Comparison of ENCODE assay signal across 23 mouse cellular contexts in the genomic region with DNA sequence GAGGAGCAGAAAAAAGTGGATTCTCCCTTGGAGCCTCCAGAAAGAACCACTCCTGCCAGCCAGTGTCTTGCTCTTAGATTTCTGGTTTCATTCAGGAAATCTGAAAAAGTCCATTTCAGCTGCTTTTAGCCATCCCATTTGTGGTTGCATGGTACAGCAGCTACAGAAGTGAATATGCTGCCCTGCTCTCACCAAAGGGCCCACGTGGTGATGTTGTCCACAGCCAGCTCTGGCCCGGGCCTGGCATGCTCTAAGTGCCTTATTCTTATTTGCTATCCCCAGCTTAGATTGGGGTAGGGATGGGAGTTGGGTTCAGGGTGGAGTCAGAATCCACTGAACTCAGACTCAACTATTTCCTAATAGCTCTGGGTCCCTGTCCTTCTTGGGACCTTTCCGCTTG. TPM values are rescaled to one million over a fixed set of nuclear protein-coding genes. Genes with fewer than 3 reads are reported as not detected.
DNase-seq lines count a peak whose midpoint lies in the region; ATAC-seq and TF ChIP-seq lines count a peak whose summit lies in the region.
"Had no signal": no experiment of that assay in that cellular context is flagged by ENCODE, and none has a peak within 500 bp of the region (broad histone marks: within the 10 kb centered on the region; RNA-seq: fewer than 3 reads in every experiment).

No protein-coding gene starts in this region.

- DNase-seq in gastrocnemius, adult 2 months, result peak; percentile 46
- no peak for DNase-seq in gastrocnemius, postnatal 10 days
- DNase-seq in kidney, postnatal 0 days (ENCODE audit: low spot score), result no peak
- no peak for DNase-seq in kidney, postnatal 10 days
- no peak for DNase-seq in neural tube, embryonic 10.5 days (ENCODE audit: extremely low spot score, low spot score)
- DNase-seq: cerebellum, postnatal 10 days; heart, postnatal 14 days; lung, embryonic 14.5 days; right cerebral cortex, postnatal 14 days; thymus, postnatal 14 days had no signal

- no peak overlapping the region for H3K9ac ChIP-seq in kidney, postnatal 0 days (ENCODE audit: low read depth, low read length)
- no peak overlapping the region for H3K9ac ChIP-seq in neural tube, embryonic 15.5 days (replicated peaks)
- H3K9ac ChIP-seq: hindbrain, embryonic 12.5 days; limb, embryonic 15.5 days; lung, embryonic 14.5 days; midbrain, embryonic 12.5 days had no signal

- H3K36me3 ChIP-seq in kidney, postnatal 0 days (ENCODE audit: insufficient read depth, low read length), result 0 out of 2 replicates have a peak, but pooled peaks cover 3% of the 10 kb centered on the region
- peaks cover 4% of the 10 kb centered on the region for H3K36me3 ChIP-seq in neural tube, embryonic 15.5 days

- TF ChIP-seq CTCF in gastrocnemius, adult 2 months (IDR thresholded peaks at IDR 0.05), result no peak
- no peak for TF ChIP-seq CTCF in kidney, postnatal 0 days (IDR thresholded peaks at IDR 0.05; ENCODE audit: low read depth)

- ATAC-seq in kidney, postnatal 0 days (replicated peaks; ENCODE audit: low FRiP score, low read depth), result no peak
- no peak for ATAC-seq in neural tube, embryonic 15.5 days (ENCODE audit: low FRiP score)
- 0 out of 2 replicates have a peak, but pooled peaks have one; percentile 14 for ATAC-seq in granulocyte monocyte progenitor cell, adult 5-6 weeks (replicated peaks; ENCODE audit: poor library complexity, severe bottlenecking)
- no peak for ATAC-seq in megakaryocyte, adult 5-6 weeks (ENCODE audit: poor library complexity, severe bottlenecking)
- ATAC-seq: forebrain, embryonic 16.5 days had no signal

- H3K9me3 ChIP-seq in kidney, postnatal 0 days (replicated peaks; ENCODE audit: low read length), result no peaks in the 10 kb centered on the region
- H3K9me3 ChIP-seq in neural tube, embryonic 15.5 days (replicated peaks), result no peaks in the 10 kb centered on the region
- H3K9me3 ChIP-seq: hindbrain, embryonic 12.5 days; limb, embryonic 15.5 days; midbrain, embryonic 12.5 days had no signal

- no peak overlapping the region for H3K4me3 ChIP-seq in gastrocnemius, adult 2 months
- H3K4me3 ChIP-seq in kidney, postnatal 0 days (replicated peaks; ENCODE audit: low read depth, low read length), result no peak overlapping the region
- no peak overlapping the region for H3K4me3 ChIP-seq in neural tube, embryonic 15.5 days (replicated peaks)
- H3K4me3 ChIP-seq: hindbrain, embryonic 12.5 days; limb, embryonic 15.5 days; midbrain, embryonic 12.5 days had no signal

- no peak overlapping the region for H3K4me2 ChIP-seq in kidney, postnatal 0 days (ENCODE audit: low read length)
- H3K4me2 ChIP-seq in neural tube, embryonic 15.5 days, result no peak overlapping the region
- H3K4me2 ChIP-seq: hindbrain, embryonic 12.5 days; limb, embryonic 15.5 days; lung, embryonic 14.5 days; midbrain, embryonic 12.5 days had no signal

- WGBS in kidney, postnatal 0 days, result 88% methylated on average over 3 of the region's 3 CpGs
- WGBS in neural tube, embryonic 15.5 days, result 88% methylated on average over 3 of the region's 3 CpGs

- H3K27ac ChIP-seq in gastrocnemius, adult 2 months, result peak overlapping the region; percentile 98
- 0 out of 2 replicates have a peak overlapping the region, but pooled peaks have one; percentile 25 for H3K27ac ChIP-seq in kidney, postnatal 0 days
- 0 out of 2 replicates have a peak overlapping the region, but pooled peaks have one; percentile 13 for H3K27ac ChIP-seq in neural tube, embryonic 15.5 days (replicated peaks)
- H3K27ac ChIP-seq: hindbrain, embryonic 12.5 days; limb, embryonic 15.5 days; midbrain, embryonic 12.5 days had no signal

- peaks cover 17% of the 10 kb centered on the region for H3K4me1 ChIP-seq in kidney, postnatal 0 days (replicated peaks; ENCODE audit: insufficient read depth, low read length)
- peaks cover 43% of the 10 kb centered on the region for H3K4me1 ChIP-seq in neural tube, embryonic 15.5 days

- intact Hi-C loops in gastrocnemius, adult 2 months (cut with DNase I), result loop anchor here (5.0 kb wide), 1 partner anchor 38 kb away; no protein-coding TSS in a partner anchor

- no peaks in the 10 kb centered on the region for H3K27me3 ChIP-seq in kidney, postnatal 0 days (ENCODE audit: insufficient read depth, low read length)
- H3K27me3 ChIP-seq in neural tube, embryonic 15.5 days (replicated peaks), result no peaks in the 10 kb centered on the region
- H3K27me3 ChIP-seq: hindbrain, embryonic 12.5 days; limb, embryonic 15.5 days; midbrain, embryonic 12.5 days had no signal

RNA-seq across cellular contexts. Expression of a gene that starts 21.4 kb away (rescaled TPM):
- under 1 TPM in 1 of 2 experiments, not detected in 1; 0.22 TPM for total RNA-seq in gastrocnemius, adult 2 months (2021)
- total RNA-seq in gastrocnemius, postnatal 10 days (2021), result not detected
- polyA plus RNA-seq in kidney, postnatal 0 days (2015; fragmentation: Nextera tagmentation; extraction: Ambion mirVana), result not detected in 2 replicates
- polyA plus RNA-seq in neural tube, embryonic 15.5 days (2015; fragmentation: Nextera tagmentation; extraction: Ambion mirVana), result not detected in 2 replicates
- not detected in 2 replicates for total RNA-seq in granulocyte monocyte progenitor cell, adult 5-6 weeks (2014; fragmentation: Nextera tagmentation)
- not detected in 2 replicates for total RNA-seq in granulocyte monocyte progenitor cell, adult 5-6 weeks (2017)
- not detected in 2 replicates for total RNA-seq in megakaryocyte, adult 5-6 weeks (2015)
- not detected in 2 replicates for total RNA-seq in megakaryocyte, adult 5-6 weeks (2017)
- total RNA-seq: adrenal gland, adult 18-20 months; heart, postnatal 14 days; layer of hippocampus, postnatal 14 days; left cerebral cortex, postnatal 25 days had no signal
- polyA plus RNA-seq: embryonic facial prominence, embryonic 14.5 days; large intestine, adult 2 months; limb, embryonic 15.5 days; midbrain, embryonic 12.5 days; testis, adult 2 months had no signal

RNA-seq across cellular contexts. Expression of a gene that starts 43.5 kb away (rescaled TPM):
- 10 to 100 TPM; 56.6 to 59.6 TPM for total RNA-seq in gastrocnemius, adult 2 months (2021)
- 10 to 100 TPM; 38.3 to 50.8 TPM for total RNA-seq in gastrocnemius, postnatal 10 days (2021)
- polyA plus RNA-seq in kidney, postnatal 0 days (2015; fragmentation: Nextera tagmentation; extraction: Ambion mirVana), result 27.5 and 28.8 TPM in 2 replicates
- polyA plus RNA-seq in neural tube, embryonic 15.5 days (2015; fragmentation: Nextera tagmentation; extraction: Ambion mirVana), result 24.7 and 26.8 TPM in 2 replicates
- 39.9 and 51.5 TPM in 2 replicates for total RNA-seq in granulocyte monocyte progenitor cell, adult 5-6 weeks (2014; fragmentation: Nextera tagmentation)
- 11.6 and 24.0 TPM in 2 replicates for total RNA-seq in granulocyte monocyte progenitor cell, adult 5-6 weeks (2017)
- total RNA-seq in megakaryocyte, adult 5-6 weeks (2015), result 108 and 122 TPM in 2 replicates
- total RNA-seq in megakaryocyte, adult 5-6 weeks (2017), result 61.7 and 64.4 TPM in 2 replicates

Comparison
In these comparisons a context has a peak if more than half of its experiments do, and no peak if none do; other contexts are left out.
1. H3K27ac ChIP-seq: peak in every context shown above with its lines; median percentile 98 in gastrocnemius, adult 2 months; 25 in kidney, postnatal 0 days; 13 in neural tube, embryonic 15.5 days.